Mouse (Mus musculus) gastrocnemius, postnatal 4 days (tissue): ENCODE results near the gene Sstr3. TPM values are rescaled to one million over a fixed set of nuclear protein-coding genes. Genes with fewer than 3 reads are reported as not detected.

Experiments
- DNase-seq, 2 experiments: peaks; one replicate each; pipeline ENCODE4 v3.0.0; 2021 to 2022; ENCODE audit warnings: low spot score in 2 of 2, mixed read lengths in 2 of 2
- total RNA-seq, 2 experiments: library from RNA; stranded (reverse); gene quantifications; 2 replicates each; pipeline ENCODE4 v1.2.3; 2021

Gene Sstr3
- total RNA-seq, 2 experiments from 2014 or later, result 0.05 TPM; not detected in 1

DNA sequence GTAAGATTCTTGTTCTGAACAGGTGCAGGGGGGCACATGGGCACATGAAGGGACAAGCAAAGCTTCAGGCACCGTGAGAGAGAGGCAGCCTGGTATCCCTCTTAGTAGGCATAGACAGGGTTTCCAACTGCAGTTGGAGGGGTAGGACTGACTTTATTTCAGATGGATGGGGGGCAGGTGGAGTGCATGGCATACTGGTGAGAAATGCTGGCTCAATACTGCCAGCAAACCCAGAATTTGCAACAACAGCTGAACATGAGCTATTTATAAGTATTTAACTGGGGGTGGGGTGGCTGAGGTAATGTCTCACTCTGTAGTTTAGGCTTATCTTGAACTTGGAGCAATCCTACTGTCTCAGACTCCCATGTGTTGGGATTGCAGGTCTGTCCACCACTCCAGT, 40.5 kb downstream of the Sstr3 start:
- no peak for DNase-seq

GRCm38 (mm10) chr15:78502437-78503132, 41.9 kb downstream of the Sstr3 start:
- DNase-seq, result no peak

- DNase-seq, result no peak
These were observed 49.5 kb downstream of the Sstr3 start, which contains the start of gene Il2rb for GRCm38 (mm10) chr15:78494968-78495406. Il2rb (minus strand) TSS chr15:78495271.

DNA sequence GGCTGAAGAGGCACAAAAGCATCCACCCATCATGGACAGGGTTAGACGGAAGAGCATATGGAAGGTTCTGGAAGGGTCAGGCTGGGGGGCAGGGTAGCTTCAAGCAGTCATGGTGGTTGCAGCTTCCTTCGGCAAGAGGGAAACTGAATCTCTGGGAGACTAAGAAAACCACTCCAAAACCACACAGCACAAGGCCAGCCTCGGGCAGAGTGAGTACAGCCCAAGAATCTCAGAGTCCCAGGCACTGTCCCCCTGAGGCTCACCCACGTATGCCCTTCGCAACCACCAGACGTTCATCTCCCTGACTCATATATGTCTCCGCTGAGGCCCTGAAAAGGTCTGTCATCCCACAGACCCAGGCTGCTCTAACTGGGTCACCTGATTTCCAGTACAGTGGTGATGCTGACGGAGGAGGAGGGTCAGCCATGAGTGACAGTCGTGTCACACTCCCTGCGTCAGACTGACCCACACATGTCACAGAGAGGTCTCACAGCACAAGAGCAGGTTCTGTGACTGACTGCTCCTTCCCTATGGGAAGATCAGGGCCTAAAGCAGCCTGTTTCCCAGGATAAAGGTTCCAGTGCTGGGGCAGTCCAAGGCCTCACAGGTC, 51.0 kb downstream of the Sstr3 start:
- no peak for DNase-seq

GRCm38 (mm10) chr15:78491301-78491700, 53.2 kb downstream of the Sstr3 start:
- no peak for DNase-seq

DNA sequence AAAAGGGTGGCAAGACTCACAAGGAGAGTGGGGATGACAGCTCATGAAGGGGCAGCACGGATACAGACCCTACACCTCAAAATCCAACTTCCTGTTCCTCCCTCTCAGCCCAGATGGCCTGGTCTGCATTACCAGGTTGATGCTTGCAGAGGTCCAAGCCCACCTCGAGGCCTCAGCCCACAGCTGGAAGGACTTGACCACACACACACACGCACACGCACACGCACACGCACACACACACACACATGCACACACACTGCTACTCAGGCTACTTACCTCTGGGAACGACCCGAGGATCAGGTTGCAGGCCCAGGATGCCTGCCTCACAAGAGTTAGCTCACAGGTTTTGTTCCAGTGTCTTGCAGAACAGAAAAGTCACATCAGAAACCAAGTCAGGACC, 54.6 kb downstream of the Sstr3 start:
- no peak for DNase-seq

DNA sequence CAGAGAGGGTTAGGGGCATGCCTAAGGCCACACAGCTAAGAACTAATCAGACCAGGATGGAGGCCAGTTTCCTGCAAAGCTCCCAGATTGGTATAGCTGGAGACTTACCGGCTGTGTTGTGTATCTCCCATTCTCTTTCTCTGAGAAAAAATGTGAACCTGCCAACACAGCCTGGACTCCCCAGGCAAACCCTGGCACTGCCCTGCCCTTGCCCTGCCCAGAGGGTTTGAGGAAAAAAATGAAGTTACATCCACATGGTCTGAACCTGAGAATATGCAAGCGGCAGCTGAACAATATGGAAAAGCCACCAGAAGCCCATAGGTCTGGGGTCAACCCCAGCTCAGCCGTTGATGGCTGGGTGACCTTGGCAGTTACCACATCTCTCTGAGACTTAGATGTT, 55.2 kb downstream of the Sstr3 start:
- no peak for DNase-seq

DNA sequence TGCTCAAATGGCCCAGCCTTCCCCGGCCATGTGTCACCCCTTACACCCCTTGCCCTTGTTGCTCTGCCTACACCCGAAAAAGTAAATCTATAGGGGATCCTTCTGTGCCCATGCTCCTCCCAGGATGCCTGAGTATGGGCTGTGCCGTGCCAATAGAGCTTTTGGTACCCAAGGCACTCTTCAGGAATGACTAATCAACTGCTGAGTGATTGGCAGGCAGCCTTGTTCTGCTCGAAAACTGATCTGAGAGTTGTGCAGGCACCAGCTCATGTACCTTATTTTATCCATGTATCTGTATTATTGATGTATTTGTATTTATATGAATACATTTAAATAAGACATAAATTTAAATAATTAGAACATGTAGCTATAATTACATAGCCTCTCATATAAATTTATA, 57.4 kb downstream of the Sstr3 start:
- DNase-seq, result no peak

Other genes with a start within 250 kb of the Sstr3 start
- gene Csf2rb2, start 239.0 kb downstream of the Sstr3 start, total RNA-seq, result 1 to 10 TPM; 2.5 to 3.1 TPM
- gene Csf2rb, start 218.9 kb downstream of the Sstr3 start, total RNA-seq, result 10 to 100 TPM in 1 of 2 experiments, 1 to 10 TPM in 1; 3.4 to 11.1 TPM
- gene Tex33, start 148.8 kb downstream of the Sstr3 start, total RNA-seq, result not detected
- gene Tst, start 138.8 kb downstream of the Sstr3 start, total RNA-seq, result 10 to 100 TPM; 17.5 to 20.5 TPM
- 10 to 100 TPM; 27.6 to 34.5 TPM for gene Mpst, start 138.3 kb downstream of the Sstr3 start, total RNA-seq
- gene Kctd17, start 116.1 kb downstream of the Sstr3 start, total RNA-seq, result 10 to 100 TPM; 83.5 to 85.4 TPM
- gene Tmprss6, start 76.1 kb downstream of the Sstr3 start, total RNA-seq, result under 1 TPM in 1 of 2 experiments, not detected in 1; 0.62 TPM
- gene Il2rb, start 49.4 kb downstream of the Sstr3 start, total RNA-seq, result under 1 TPM; 0.16 to 0.20 TPM
- gene C1qtnf6, start 13.3 kb downstream of the Sstr3 start, total RNA-seq, result 10 to 100 TPM; 66.7 to 75.1 TPM
- 10 to 100 TPM in 1 of 2 experiments, 1 to 10 TPM in 1; 4.6 to 10.2 TPM for gene Rac2, start 28.1 kb upstream of the Sstr3 start, total RNA-seq
- gene Cyth4, start 52.4 kb upstream of the Sstr3 start, total RNA-seq, result 10 to 100 TPM in 1 of 2 experiments, 1 to 10 TPM in 1; 8.6 to 10.1 TPM
- gene Elfn2, start 174.1 kb upstream of the Sstr3 start, total RNA-seq, result under 1 TPM; 0.27 to 0.70 TPM
- gene Mfng, start 228.8 kb upstream of the Sstr3 start, total RNA-seq, result 10 to 100 TPM in 1 of 2 experiments, 1 to 10 TPM in 1; 9.5 to 11.6 TPM